Mouse (Mus musculus) inflammation-experienced regulatory T-cells, adult 6 months (primary cell): Measurements from ENCODE around the gene Bcar3. TPM values are rescaled to one million over a fixed set of nuclear protein-coding genes. Genes with fewer than 3 reads are reported as not detected.
"Not testable (repeated sequence)": the region's sequence is repeated elsewhere in the genome, so short reads cannot be mapped to it uniquely, and the experiment has no call there.

Experiments used
- ATAC-seq: one replicate; pipeline ENCODE4 v1.8.0; 2017
- polyA plus RNA-seq, 3 experiments: library from polyadenylated mRNA; unstranded; fragments of 100-300 nt; shearing (Covaris generic); gene quantifications; one replicate each; pipeline ENCODE4 v1.2.1; 2017

Bcar3 gene
- polyA plus RNA-seq, 3 experiments from 2014 or later: 0.58 TPM; not detected in 2

DNA sequence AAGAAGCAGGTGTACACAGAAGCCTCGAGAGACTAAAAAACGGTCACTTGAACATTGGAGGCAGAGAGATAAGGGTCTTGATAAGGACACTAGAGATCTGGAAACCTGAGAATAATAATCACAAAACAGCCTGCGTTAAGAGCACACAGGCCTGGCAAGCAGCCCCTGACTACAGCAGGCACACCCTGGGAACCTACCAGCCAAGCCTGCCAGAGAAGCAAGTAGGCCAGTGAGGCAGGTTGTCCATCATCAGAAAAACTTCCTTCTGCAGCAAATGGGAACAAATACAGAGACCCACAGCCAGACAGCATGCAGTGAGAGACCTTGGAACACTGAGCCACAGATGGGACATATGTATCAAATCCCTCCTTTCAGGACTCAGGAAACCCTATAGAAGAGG is 93.8 kb downstream of the Bcar3 start:
- ATAC-seq: no peak

- ATAC-seq: no peak
Measured at GRCm38 (mm10) chr3:122389972-122390371, 96.0 kb downstream of the Bcar3 start.

DNA sequence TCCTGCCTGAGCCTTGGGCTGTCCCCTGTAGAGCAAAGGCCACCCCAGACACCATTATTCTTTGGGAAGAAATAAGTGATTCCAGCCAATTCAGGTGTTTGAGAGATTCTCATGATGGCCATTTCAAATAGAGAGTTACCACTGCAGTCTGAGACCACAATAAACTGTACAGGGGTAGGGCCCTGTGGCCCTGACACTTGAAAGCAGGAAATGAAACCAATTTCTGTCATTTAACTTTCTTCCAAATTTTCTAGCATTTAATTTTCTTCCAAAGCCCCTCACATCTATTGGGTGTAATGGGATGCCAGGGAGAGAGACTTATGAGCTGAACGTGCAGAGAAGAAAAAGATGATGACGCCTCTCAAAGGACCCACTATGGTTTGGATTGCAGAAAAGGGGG is 97.2 kb downstream of the Bcar3 start:
- ATAC-seq: no peak

DNA sequence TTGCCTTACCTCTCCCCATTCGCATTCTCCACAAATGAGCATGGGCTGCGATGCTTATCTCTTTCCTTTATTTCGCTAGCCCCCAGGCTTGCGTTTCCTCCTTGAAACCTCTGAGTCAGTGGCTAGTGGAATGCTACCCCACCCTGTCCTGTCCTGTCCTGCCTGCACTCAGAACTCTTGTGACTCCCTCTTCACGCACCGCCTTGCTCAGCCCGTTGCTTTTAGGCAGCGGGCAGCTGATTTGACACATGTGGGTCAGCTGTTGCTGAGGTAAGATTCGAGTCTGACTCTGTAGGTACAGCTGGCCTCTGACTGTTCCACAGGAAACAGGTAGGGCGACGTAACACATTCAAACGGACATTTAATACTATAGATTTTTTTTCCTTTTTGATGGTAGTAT is 97.9 kb downstream of the Bcar3 start:
- ATAC-seq: no peak

GRCm38 (mm10) chr3:122393411-122393810 is 99.5 kb downstream of the Bcar3 start:
- ATAC-seq: not testable (repeated sequence)

GRCm38 (mm10) chr3:122393836-122394374 is 100.0 kb downstream of the Bcar3 start:
- ATAC-seq: no peak

DNA sequence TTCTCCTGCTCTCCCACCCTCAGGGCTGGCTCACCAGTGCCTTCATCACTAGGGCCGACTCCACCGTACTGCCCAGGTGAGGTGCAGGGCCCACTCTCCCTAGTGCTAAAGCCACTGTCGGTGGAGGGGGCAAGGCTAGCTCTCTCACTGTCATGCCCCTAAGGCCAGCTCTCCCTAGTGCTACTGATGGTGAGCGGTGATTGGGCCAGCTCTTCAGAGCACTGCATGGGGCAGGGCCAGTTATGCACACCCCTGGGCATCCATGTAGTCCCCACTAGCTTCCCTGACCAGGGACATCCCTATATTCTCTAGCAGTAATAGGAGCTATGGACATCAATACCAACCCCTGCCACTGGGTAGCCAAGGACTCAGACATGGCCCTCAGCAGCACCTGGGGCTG is 103.0 kb downstream of the Bcar3 start:
- ATAC-seq: no peak

GRCm38 (mm10) chr3:122397401-122397800 is 103.5 kb downstream of the Bcar3 start:
- ATAC-seq: no peak

- ATAC-seq: no peak
Measured at GRCm38 (mm10) chr3:122401011-122401410, 107.1 kb downstream of the Bcar3 start.

- no peak for ATAC-seq
Measured at GRCm38 (mm10) chr3:122402143-122402542, 108.2 kb downstream of the Bcar3 start.

GRCm38 (mm10) chr3:122403860-122404557 is 110.1 kb downstream of the Bcar3 start:
- ATAC-seq: no peak

GRCm38 (mm10) chr3:122405203-122405956 is 111.4 kb downstream of the Bcar3 start:
- no peak for ATAC-seq

DNA sequence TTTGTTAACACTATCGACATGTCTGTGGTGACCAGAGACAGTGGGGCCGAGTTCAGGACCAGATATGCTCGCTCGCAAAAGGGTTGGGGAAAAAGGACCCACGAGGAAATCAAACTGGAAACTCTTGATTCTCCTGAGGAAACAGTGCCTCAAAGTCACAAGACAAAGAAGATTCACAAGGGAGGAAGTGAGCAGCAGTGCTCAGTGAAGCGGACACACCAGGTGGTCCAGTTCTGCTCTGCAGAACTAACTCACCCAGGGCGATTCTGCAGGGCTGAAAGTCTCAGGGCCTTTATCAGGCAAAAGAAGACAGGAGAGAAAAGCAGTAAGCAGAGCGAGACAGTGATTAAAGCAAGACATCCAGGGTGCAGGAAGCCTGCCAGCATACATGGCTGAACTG is 112.5 kb downstream of the Bcar3 start:
- ATAC-seq: no peak

- ATAC-seq: no peak
Measured at GRCm38 (mm10) chr3:122407757-122408156, 113.8 kb downstream of the Bcar3 start.

DNA sequence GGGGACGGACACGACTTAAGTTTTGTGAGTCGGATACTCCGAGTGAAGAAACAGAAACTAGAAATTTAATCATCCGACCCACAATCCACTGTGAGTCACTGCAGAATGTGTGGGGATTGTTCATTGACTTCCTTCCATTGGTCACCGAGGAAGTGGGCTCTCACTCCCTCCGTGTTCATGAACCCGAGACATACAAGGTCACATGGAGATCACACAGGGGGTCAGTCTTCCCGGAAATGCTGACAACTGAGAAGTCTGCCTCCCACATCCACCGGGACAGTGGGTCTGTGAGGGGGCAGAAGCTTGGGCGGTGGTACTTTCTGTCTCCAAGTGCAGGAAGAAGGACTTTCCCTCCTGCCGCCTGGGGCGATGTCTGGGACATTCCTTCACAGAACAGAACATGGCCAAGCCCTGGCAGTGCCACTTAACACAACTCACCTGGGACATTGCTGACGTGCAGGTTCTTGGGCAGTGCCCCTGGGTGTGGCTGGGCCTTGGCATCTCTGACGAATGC is 114.9 kb downstream of the Bcar3 start:
- ATAC-seq: no peak

DNA sequence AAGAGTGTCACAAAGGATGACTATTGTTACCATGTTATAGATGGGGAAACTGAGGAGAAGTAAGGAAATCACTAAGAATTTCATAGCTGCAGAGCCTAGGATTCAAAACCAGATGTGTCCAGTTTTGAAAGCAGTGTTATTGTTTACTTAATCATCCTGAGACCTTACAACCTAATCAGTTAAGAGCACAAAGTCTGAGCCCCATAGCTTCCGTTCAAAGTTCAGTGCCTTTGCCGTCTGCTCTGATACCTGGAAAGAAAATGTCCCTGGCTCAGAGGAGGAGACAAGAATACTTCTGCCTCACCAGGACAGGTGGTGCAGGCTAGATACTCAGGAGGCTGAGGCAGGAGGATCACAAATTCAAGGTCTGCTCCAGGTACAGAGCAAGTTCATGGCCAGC is 117.7 kb downstream of the Bcar3 start:
- no peak for ATAC-seq

- ATAC-seq: no peak
Measured at GRCm38 (mm10) chr3:122413729-122414561, 120.0 kb downstream of the Bcar3 start.

DNA sequence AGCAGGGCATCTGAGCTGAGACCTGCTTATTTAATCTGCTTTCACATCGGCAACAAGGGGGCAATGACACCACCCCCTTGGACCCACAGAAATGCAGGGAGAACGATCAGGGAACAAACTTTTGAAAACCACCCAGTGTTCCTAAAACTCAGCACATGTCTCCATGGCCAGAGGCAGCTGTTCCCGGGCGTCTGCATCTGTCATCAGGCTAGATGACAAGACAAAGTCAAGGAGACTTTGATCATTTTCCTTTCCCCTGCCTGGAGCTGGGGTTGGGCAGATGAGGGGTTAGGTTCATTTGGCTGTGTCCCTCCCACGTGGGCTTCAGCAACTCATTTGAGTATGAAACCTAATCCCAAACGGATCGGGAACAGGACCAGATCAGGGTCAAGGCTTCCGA is 120.9 kb downstream of the Bcar3 start:
- no peak for ATAC-seq

DNA sequence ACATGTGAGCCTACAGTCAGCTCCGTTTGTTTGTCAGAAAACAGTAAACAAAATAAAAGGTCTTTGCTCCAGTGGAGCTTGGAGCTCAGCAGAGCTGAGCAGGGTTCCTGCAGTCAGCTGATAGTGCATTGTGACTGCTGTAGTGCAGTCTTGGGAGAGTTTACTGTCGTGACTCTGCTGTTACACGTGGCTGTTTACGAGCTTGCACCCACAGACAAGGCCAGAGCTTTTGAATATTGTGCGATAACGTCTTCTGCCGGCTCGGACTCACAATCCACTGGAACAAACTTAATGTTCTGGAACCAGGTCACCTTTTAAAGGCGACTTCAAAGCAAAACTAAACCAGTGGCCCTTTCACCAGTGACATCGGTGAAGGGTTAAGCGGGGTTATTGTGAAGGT is 123.5 kb downstream of the Bcar3 start:
- ATAC-seq: no peak

GRCm38 (mm10) chr3:122418564-122419274 is 124.8 kb downstream of the Bcar3 start:
- no peak for ATAC-seq

DNA sequence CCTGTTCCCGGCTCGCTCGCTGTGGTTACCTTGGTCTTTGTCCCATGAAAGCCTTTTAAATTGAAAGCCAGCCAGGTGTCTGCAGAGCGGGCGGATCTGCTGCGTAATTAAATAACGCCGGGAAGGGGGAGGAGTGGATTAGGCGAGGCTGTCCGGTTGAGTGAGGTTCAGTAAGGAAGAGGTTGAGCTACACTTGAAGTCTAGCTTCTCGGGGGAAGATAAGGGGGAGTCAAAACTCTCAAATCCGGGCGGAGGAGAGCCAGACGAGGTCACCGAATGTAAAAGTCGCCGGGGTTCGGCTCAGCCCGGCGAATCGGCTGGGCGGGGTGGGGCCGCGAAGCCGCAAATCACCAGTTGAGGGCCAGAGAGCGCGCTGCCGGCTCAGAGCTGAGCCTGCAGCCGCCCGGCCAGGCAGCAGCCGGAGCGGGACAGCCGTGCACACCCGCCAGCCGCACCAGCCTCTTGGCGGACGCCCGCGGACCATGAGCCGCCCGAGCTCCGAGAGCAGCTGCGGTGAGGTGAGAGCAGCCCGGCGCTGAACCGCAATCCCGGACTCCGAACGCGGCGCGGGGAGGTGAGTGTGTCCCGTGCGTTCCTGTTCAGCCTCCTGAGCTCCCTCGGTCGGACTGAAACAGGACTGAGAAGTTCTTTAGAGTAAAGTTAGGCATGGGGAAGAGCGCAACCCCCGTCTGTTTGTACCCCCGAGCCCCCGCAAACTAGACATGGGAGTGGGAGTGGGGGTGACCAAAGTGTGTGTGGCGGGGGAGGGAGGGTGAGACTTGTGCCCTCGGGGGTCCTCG is 125.9 kb downstream of the Bcar3 start:
- peak; percentile 63 for ATAC-seq
